Mouse (Mus musculus): ENCODE measurements around the gene Chn2. TPM values are rescaled to one million over a fixed set of nuclear protein-coding genes. Genes with fewer than 3 reads are reported as not detected.

Gene Chn2
- polyA plus RNA-seq, 1 experiment = 574 TPM

DNA sequence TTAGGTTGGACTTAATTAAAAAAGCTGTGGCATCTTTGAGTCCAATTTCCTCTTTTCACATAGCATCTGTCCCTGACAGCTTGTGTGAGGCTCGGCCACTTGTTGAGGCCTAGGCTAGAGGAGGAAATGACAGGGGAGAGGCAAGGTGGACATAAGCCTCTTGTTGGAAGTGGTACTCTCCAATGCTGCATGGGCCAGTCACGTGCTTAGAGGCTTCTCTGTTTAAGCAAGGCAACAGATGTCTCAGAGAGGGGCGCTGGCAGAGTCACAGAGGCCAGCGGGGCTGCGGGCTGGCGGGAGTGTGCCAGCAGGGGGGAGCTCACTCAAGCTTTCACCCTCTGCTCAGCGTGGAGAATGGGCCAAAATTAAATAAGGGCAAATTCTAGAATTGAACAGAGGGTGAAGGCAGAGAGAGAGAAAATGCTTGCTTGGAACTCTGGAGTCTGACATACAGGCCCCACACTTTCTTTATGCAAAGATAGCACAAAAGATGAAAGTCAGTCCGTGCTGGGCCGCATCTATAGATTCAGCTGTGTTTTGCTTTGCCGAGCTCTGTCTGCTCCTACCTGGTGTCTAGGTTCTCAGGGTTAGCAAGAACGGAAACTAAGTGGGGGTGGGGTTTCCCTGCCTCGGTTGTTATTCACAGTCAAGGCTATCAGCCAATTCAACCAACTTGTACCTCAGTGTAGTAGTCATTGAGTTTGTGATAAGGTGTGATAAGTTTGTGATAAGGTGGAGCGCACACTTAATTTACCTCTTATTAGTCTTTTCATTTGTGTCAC lies 80.7 kb downstream of the Chn2 start:
- H3K27ac ChIP-seq (ENCODE audit: insufficient read depth, low read length) = peak overlapping the region; percentile 87
- peak; percentile 94 to 99 for DNase-seq
- no peaks in the 10 kb centered on the region for H3K27me3 ChIP-seq (ENCODE audit: control insufficient read depth, insufficient read depth, low read length)
- no peak overlapping the region for H3K4me3 ChIP-seq (replicated peaks; ENCODE audit: insufficient read depth, low read depth, low read length)
- WGBS = 13% methylated on average over 13 of the region's 13 CpGs
- H3K4me1 ChIP-seq (ENCODE audit: control insufficient read depth, insufficient read depth, low read length) = peaks cover 57% of the 10 kb centered on the region
- TF ChIP-seq POLR2A (IDR thresholded peaks at IDR 0.05; ENCODE audit: borderline replicate concordance, insufficient read depth, low read length) (peak; percentile 13; the same call in 1 of the 2 replicates), CTCF (IDR thresholded peaks at IDR 0.05; ENCODE audit: borderline replicate concordance, insufficient read depth, low read depth, low read length) (no peak)

DNA sequence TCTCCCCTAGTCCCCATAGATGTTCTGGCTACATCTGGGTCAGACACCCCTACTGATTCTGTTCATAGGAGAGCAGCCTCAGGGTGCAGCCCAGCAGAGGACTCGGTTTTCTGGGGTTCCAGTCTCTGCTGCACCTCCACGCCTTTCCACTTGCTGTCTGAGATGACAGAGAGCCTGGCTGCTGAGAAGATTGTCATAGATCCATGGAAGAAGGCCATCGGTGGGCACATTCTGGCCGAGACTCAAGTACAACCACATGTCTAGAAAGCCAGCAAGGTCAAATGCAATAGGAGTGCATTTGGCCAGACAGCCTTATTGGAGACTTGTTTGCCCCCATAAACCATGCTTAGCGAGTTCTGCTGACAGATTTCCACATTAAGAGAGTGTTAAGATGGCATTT lies 81.5 kb downstream of the Chn2 start:
- WGBS = 25% methylated on average over 5 of the region's 5 CpGs
- TF ChIP-seq POLR2A (IDR thresholded peaks at IDR 0.05; ENCODE audit: borderline replicate concordance, insufficient read depth, low read length) = no peak
- TF ChIP-seq CTCF (IDR thresholded peaks at IDR 0.05; ENCODE audit: borderline replicate concordance, insufficient read depth, low read depth, low read length) = no peak
- H3K4me3 ChIP-seq (replicated peaks; ENCODE audit: insufficient read depth, low read depth, low read length) = no peak overlapping the region
- peak in 1 of 2 experiments; percentile 46 for DNase-seq
- H3K27ac ChIP-seq (ENCODE audit: insufficient read depth, low read length) = peak overlapping the region; percentile 87
- H3K27me3 ChIP-seq (ENCODE audit: control insufficient read depth, insufficient read depth, low read length) = no peaks in the 10 kb centered on the region
- H3K4me1 ChIP-seq (ENCODE audit: control insufficient read depth, insufficient read depth, low read length) = peaks cover 57% of the 10 kb centered on the region

DNA sequence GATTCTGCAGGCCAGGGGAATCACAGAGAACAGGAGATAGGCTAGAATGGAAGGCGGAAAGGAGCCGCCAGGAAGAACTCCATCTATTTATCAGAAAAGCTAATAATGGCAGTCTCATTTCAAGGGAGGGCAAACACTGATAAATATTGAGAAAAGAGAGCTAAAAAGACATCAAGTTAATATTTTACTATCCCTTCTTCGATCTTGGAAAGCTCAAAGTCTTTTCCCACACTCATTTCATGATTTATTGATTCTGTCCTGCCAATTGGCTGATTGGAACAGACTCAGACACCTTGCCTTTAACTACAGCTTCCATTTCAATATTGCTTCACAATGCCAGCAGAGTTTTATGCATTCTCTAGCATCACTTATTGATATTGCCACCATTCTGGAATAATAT lies 85.2 kb downstream of the Chn2 start:
- H3K4me1 ChIP-seq (ENCODE audit: control insufficient read depth, insufficient read depth, low read length) = peaks cover 45% of the 10 kb centered on the region
- H3K27me3 ChIP-seq (ENCODE audit: control insufficient read depth, insufficient read depth, low read length) = no peaks in the 10 kb centered on the region
- no peak for DNase-seq
- TF ChIP-seq POLR2A (IDR thresholded peaks at IDR 0.05; ENCODE audit: borderline replicate concordance, insufficient read depth, low read length) (no peak), CTCF (IDR thresholded peaks at IDR 0.05; ENCODE audit: borderline replicate concordance, insufficient read depth, low read depth, low read length) (no peak)
- H3K27ac ChIP-seq (ENCODE audit: insufficient read depth, low read length) = peak overlapping the region; percentile 59
- WGBS = 84% methylated on average over 3 of the region's 3 CpGs
- H3K4me3 ChIP-seq (replicated peaks; ENCODE audit: insufficient read depth, low read depth, low read length) = no peak overlapping the region

DNA sequence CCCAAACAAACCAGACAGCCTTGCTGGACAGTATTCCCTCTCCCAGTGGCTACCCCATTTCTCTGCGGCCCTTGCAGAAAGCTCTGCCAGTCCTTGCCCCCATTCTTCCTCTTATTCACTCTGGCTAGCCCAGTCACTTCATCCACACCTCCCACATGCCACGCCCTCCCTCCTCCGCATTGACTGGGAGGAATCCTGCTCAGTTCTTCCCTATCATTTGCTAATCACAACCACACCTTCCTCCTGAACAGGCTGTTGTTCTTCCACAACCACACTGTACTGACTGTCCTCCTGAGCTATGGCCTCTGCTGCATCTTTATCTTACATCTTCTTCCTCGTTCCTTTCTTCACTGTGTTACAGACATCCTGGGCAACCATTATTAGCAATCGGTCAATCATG lies 86.2 kb downstream of the Chn2 start:
- Histone ChIP-seq H3K27me3 (ENCODE audit: control insufficient read depth, insufficient read depth, low read length) (no peaks in the 10 kb centered on the region), H3K4me3 (replicated peaks; ENCODE audit: insufficient read depth, low read depth, low read length) (no peak overlapping the region), H3K27ac (ENCODE audit: insufficient read depth, low read length) (peak overlapping the region; percentile 41), H3K4me1 (ENCODE audit: control insufficient read depth, insufficient read depth, low read length) (peaks cover 51% of the 10 kb centered on the region)
- WGBS = 70% methylated on average over 5 of the region's 5 CpGs
- peak in 1 of 2 experiments; percentile 30 for DNase-seq
- TF ChIP-seq POLR2A (IDR thresholded peaks at IDR 0.05; ENCODE audit: borderline replicate concordance, insufficient read depth, low read length) (no peak), CTCF (IDR thresholded peaks at IDR 0.05; ENCODE audit: borderline replicate concordance, insufficient read depth, low read depth, low read length) (no peak)

DNA sequence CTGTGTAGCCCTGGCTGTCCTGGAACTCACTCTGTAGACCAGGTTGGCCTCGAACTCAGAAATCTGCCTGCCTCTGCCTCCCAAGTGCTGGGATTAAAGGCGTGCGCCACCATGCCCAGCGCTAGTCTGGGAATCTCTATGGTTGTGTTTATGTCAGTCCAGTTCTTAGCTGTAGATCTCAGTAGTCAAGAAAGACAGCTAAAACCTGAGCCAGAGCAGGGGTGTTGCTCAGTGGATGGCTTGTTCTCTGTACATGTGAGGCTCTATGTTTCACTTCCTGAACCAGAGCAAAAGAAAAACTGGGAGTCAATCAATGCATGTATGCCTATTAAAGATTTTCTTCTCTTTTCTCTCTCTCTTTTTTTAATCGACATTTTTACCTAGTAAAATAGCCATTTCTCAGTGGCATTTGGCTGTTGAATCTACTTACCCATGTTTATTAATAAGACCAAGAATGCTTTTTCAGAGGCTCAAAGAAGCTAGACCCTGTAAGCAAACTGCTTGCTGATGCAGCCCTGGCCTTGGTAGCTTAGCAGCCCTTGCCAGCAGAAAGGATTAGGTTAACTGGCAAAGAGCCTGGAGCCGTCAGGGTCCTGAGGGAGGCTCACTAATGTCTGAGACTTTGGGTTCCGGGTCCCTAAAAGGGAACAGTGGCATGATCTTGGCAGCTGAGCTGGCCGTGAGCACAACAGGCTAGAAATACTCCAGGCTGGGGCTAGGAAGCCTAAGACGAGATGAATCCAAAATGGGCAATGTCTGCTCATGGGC lies 87.1 kb downstream of the Chn2 start:
- no peaks in the 10 kb centered on the region for H3K27me3 ChIP-seq (ENCODE audit: control insufficient read depth, insufficient read depth, low read length)
- WGBS = 45% methylated on average over 9 of the region's 9 CpGs
- H3K4me3 ChIP-seq (replicated peaks; ENCODE audit: insufficient read depth, low read depth, low read length) = no peak overlapping the region
- peaks cover 48% of the 10 kb centered on the region for H3K4me1 ChIP-seq (ENCODE audit: control insufficient read depth, insufficient read depth, low read length)
- DNase-seq = peak; percentile 79 to 86
- H3K27ac ChIP-seq (ENCODE audit: insufficient read depth, low read length) = peak overlapping the region; percentile 97
- TF ChIP-seq CTCF (IDR thresholded peaks at IDR 0.05; ENCODE audit: borderline replicate concordance, insufficient read depth, low read depth, low read length) = no peak
- no peak for TF ChIP-seq POLR2A (IDR thresholded peaks at IDR 0.05; ENCODE audit: borderline replicate concordance, insufficient read depth, low read length)

DNA sequence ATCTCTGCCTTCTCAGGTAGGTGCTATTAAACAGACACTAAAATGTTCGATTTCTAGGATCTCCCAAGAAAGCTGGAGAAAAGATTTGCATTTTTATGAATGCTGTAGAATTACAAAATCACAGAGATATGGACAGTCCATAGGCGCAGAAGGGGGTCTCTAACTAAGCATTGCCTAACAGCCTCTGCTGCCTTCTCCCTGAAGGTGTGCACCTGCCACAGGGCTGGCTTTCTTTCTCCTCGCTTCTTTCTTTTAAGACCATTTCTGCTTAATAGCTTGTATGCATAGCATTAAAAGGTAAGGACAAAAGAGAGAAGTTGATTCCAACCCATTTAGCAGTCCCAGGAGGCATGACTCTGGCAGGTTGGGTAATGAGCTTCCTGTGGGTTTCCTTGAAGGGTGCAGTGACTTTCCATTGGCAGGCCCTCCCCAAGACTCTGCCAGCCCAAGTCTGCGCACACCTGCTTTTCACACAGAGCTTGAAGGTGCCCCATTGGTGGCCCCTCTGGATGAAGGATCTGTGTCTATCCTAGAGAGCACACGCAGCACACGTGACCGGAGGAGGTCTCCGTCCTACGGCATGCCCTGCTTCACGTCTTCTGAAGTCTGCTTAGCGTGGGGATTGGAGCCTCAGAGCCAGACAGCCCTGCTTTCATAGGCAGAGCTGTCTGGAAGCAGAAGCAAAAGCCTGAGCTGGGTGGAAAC lies 87.8 kb downstream of the Chn2 start:
- 32% methylated on average over 11 of the region's 11 CpGs for WGBS
- H3K4me1 ChIP-seq (ENCODE audit: control insufficient read depth, insufficient read depth, low read length) = peaks cover 45% of the 10 kb centered on the region
- peak in 1 of 2 experiments; percentile 50 for DNase-seq
- TF ChIP-seq POLR2A (IDR thresholded peaks at IDR 0.05; ENCODE audit: borderline replicate concordance, insufficient read depth, low read length) (no peak), CTCF (IDR thresholded peaks at IDR 0.05; ENCODE audit: borderline replicate concordance, insufficient read depth, low read depth, low read length) (no peak)
- peak overlapping the region; percentile 13 for H3K4me3 ChIP-seq (replicated peaks; ENCODE audit: insufficient read depth, low read depth, low read length)
- H3K27ac ChIP-seq (ENCODE audit: insufficient read depth, low read length) = peak overlapping the region; percentile 97
- H3K27me3 ChIP-seq (ENCODE audit: control insufficient read depth, insufficient read depth, low read length) = no peaks in the 10 kb centered on the region

DNA sequence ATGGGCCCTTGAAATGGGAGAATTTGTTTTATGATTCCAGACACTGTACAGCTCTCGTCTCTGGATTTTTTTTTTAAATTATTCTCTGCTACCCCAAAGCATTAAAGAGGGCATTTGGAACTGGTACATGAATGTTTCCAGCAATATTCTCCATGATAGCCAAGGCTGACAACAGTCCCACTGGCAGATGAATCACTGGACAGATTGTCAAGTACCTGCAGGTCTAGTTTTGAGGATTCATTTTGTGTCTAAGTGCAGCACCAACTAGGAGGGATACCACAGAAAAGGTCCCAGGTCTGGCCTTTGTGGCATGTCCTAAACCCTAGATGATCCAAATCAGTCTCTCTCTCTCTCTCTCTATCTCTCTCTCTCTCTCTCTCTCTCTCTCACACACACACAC lies 89.3 kb downstream of the Chn2 start:
- no peak overlapping the region for H3K4me3 ChIP-seq (replicated peaks; ENCODE audit: insufficient read depth, low read depth, low read length)
- peak; percentile 29 to 73 for DNase-seq
- peak overlapping the region; percentile 85 for H3K27ac ChIP-seq (ENCODE audit: insufficient read depth, low read length)
- WGBS = 13% methylated on average over 1 of the region's 1 CpGs
- peaks cover 55% of the 10 kb centered on the region for H3K4me1 ChIP-seq (ENCODE audit: control insufficient read depth, insufficient read depth, low read length)
- TF ChIP-seq CTCF (IDR thresholded peaks at IDR 0.05; ENCODE audit: borderline replicate concordance, insufficient read depth, low read depth, low read length) (no peak), POLR2A (IDR thresholded peaks at IDR 0.05; ENCODE audit: borderline replicate concordance, insufficient read depth, low read length) (no peak)
- H3K27me3 ChIP-seq (ENCODE audit: control insufficient read depth, insufficient read depth, low read length) = no peaks in the 10 kb centered on the region

All from cerebellum, adult 2 months (tissue).